Mouse (Mus musculus) testis, postnatal 14 days (tissue): ENCODE results near the gene Myo5a.

ENCODE experiments used
- DNase-seq: peaks from one replicate; pipeline ENCODE4 v3.0.0; 2021; ENCODE audit warnings: low spot score

The Myo5a gene

GRCm38 (mm10) chr9:75070457-75071028 is at the start of gene Myo5a:
Gene Myo5a, plus strand, starts transcription at chr9:75071015.
- DNase-seq = no peak

- DNase-seq = no peak
Observed at GRCm38 (mm10) chr9:75022546-75022945, 48.3 kb upstream of the Myo5a start.

- DNase-seq = no peak
Observed at GRCm38 (mm10) chr9:75023150-75023894, 47.5 kb upstream of the Myo5a start.

- no peak for DNase-seq
Observed at GRCm38 (mm10) chr9:75024089-75024488, 46.7 kb upstream of the Myo5a start.

GRCm38 (mm10) chr9:75025689-75026088 is 45.1 kb upstream of the Myo5a start:
- DNase-seq = no peak

- no peak for DNase-seq
Observed at GRCm38 (mm10) chr9:75032408-75032807, 38.4 kb upstream of the Myo5a start.

- DNase-seq = no peak
Observed at GRCm38 (mm10) chr9:75033141-75033540, 37.7 kb upstream of the Myo5a start.

GRCm38 (mm10) chr9:75034691-75035090 is 36.1 kb upstream of the Myo5a start:
- no peak for DNase-seq

GRCm38 (mm10) chr9:75035944-75036343 is 34.9 kb upstream of the Myo5a start:
- DNase-seq = no peak

- DNase-seq = peak; percentile 91
Observed at GRCm38 (mm10) chr9:75037451-75038356, 33.1 kb upstream of the Myo5a start, which contains the start of gene Arpp19. Gene Arpp19, plus strand, starts transcription at chr9:75037614.

GRCm38 (mm10) chr9:75038357-75038688 is 32.5 kb upstream of the Myo5a start:
- no peak for DNase-seq

GRCm38 (mm10) chr9:75040566-75040965 is 30.2 kb upstream of the Myo5a start:
- no peak for DNase-seq

GRCm38 (mm10) chr9:75041840-75042525 is 28.8 kb upstream of the Myo5a start:
- DNase-seq = no peak

- DNase-seq = no peak
Observed at GRCm38 (mm10) chr9:75043191-75043590, 27.6 kb upstream of the Myo5a start.

- no peak for DNase-seq
Observed at GRCm38 (mm10) chr9:75047079-75047478, 23.7 kb upstream of the Myo5a start.

- no peak for DNase-seq
Observed at GRCm38 (mm10) chr9:75049100-75049499, 21.7 kb upstream of the Myo5a start.

GRCm38 (mm10) chr9:75050003-75050402 is 20.8 kb upstream of the Myo5a start:
- no peak for DNase-seq

- no peak for DNase-seq
Observed at GRCm38 (mm10) chr9:75051841-75052240, 19.0 kb upstream of the Myo5a start.

GRCm38 (mm10) chr9:75055046-75055445 is 15.8 kb upstream of the Myo5a start:
- no peak for DNase-seq

- DNase-seq = no peak
Observed at GRCm38 (mm10) chr9:75064678-75065331, 6.0 kb upstream of the Myo5a start.

- peak; percentile 83 for DNase-seq
Observed at GRCm38 (mm10) chr9:75071029-75071705, 352 bp downstream of the Myo5a start.
